Mouse (Mus musculus): ENCODE measurements around the gene Osbp2. TPM values are rescaled to one million over a fixed set of nuclear protein-coding genes. Genes with fewer than 3 reads are reported as not detected.

Osbp2 gene
- polyA plus RNA-seq, 1 experiment from 2014 or later, result 5.9 TPM

DNA sequence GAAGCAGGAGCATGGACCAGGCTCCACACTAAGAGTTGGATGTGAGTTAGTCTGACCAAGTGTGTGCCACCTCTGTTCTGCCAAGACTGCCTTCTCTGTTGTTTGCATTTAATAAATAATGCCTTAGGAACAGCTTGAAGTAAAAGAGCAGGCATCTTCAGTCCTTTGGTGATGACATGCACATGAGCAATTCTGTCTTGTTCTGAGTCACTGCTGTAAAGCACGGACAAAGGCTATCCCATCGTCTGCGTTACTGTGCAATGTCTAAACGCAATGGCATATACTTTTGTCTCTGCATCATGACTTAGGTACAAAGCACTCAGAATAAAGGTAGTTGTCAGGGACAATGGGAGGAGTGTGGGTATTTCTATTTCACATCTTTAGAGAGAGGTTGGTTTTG lies 3.9 kb downstream of the Osbp2 start:
- H3K36me3 ChIP-seq (ENCODE audit: poor library complexity, severe bottlenecking), result no peaks in the 10 kb centered on the region
- H3K27ac ChIP-seq, result no peak overlapping the region
- H3K4me1 ChIP-seq, result peaks cover 11% of the 10 kb centered on the region
- no peak overlapping the region for H3K4me2 ChIP-seq
- no peak overlapping the region for H3K4me3 ChIP-seq
- H3K9ac ChIP-seq, result no peak overlapping the region
- no peak for ATAC-seq
- H3K27me3 ChIP-seq, result peaks cover 8% of the 10 kb centered on the region
- WGBS, result 87% methylated on average over 4 of the region's 4 CpGs
- H3K9me3 ChIP-seq (replicated peaks), result no peaks in the 10 kb centered on the region

DNA sequence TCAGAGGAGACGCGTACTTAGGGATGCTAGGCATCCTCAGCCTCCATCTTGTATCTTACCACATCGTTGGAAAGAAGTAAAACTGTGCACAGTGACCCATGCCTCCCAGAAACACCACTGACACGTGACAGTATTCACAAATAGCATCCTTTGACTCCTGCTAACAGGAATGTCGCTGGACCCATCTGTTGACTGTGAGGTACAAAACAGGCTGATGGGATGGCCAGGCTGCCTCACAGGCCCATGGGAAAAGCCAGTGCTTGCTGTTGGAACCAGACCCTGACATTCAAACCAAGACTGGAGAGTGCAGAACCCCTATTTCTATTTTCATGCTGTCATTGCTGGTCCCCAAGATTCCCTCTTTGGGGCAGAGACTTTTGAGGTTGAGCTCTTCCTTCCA lies 5.8 kb downstream of the Osbp2 start:
- WGBS, result 78% methylated on average over 5 of the region's 5 CpGs
- H3K9ac ChIP-seq, result no peak overlapping the region

DNA sequence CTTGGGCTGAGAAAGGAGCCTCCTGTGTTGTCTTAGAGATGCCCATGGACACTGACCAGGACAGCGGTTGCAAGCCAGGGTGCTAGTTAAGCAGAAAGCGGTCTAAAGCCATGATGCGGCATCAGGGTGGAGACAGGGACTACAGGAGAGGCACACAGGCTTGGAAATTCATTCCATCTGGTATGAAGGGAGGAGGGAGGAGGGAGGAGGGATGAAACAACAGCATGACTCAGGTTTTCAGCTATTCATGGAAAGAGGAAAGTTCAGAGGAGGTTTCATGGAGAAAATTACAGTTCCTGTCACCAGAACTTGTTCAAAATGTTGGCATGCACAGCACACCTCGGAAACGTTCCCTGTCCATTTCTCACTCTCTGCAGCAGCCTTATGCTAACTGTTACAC lies 7.9 kb downstream of the Osbp2 start:
- H3K36me3 ChIP-seq (ENCODE audit: poor library complexity, severe bottlenecking), result no peaks in the 10 kb centered on the region
- ATAC-seq, result no peak
- H3K27ac ChIP-seq, result no peak overlapping the region
- H3K27me3 ChIP-seq, result no peaks in the 10 kb centered on the region
- WGBS, result 93% methylated on average over 5 of the region's 5 CpGs
- no peak overlapping the region for H3K4me3 ChIP-seq
- H3K9me3 ChIP-seq (replicated peaks), result no peaks in the 10 kb centered on the region
- 0 out of 2 replicates have a peak, but pooled peaks cover 4% of the 10 kb centered on the region for H3K4me1 ChIP-seq
- H3K4me2 ChIP-seq, result no peak overlapping the region
- H3K9ac ChIP-seq, result no peak overlapping the region

More for the DNA sequence above, 5.8 kb downstream of the Osbp2 start:
- ATAC-seq, result no peak
- peaks cover 4% of the 10 kb centered on the region for H3K27me3 ChIP-seq
- no peak overlapping the region for H3K4me2 ChIP-seq
- 0 out of 2 replicates have a peak, but pooled peaks cover 4% of the 10 kb centered on the region for H3K4me1 ChIP-seq
- no peak overlapping the region for H3K27ac ChIP-seq
- no peaks in the 10 kb centered on the region for H3K9me3 ChIP-seq (replicated peaks)
- H3K4me3 ChIP-seq, result no peak overlapping the region
- H3K36me3 ChIP-seq (ENCODE audit: poor library complexity, severe bottlenecking), result no peaks in the 10 kb centered on the region

DNA sequence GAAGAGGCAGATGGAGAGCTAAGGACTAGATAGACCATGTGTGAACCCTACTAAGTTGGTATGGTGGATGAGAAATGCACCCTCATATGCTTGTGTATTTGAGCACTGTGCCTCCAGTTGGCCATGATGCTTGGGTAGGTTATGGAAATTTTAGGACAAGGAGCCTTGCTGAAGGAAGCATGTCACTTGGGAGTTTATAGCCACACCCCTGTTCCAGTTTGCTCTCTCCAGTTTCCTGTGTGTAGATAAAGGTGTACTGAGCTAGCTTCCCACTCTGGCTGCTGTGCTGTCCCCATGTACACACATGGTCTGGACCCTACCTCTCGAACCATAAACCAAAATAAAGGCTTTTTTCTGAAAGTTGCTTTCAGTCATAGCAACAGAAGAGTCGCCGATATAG lies 9.5 kb downstream of the Osbp2 start:
- ATAC-seq, result peak; percentile 22; the same call in 1 of the 2 replicates
- H3K27ac ChIP-seq, result peak overlapping the region; percentile 82; the same call in 1 of the 2 replicates
- 84% methylated on average over 3 of the region's 3 CpGs for WGBS
- H3K36me3 ChIP-seq (ENCODE audit: poor library complexity, severe bottlenecking), result no peaks in the 10 kb centered on the region
- H3K4me1 ChIP-seq, result 0 out of 2 replicates have a peak, but pooled peaks cover 4% of the 10 kb centered on the region
- no peak overlapping the region for H3K9ac ChIP-seq
- no peaks in the 10 kb centered on the region for H3K9me3 ChIP-seq (replicated peaks)
- no peaks in the 10 kb centered on the region for H3K27me3 ChIP-seq
- H3K4me2 ChIP-seq, result no peak overlapping the region
- no peak overlapping the region for H3K4me3 ChIP-seq

DNA sequence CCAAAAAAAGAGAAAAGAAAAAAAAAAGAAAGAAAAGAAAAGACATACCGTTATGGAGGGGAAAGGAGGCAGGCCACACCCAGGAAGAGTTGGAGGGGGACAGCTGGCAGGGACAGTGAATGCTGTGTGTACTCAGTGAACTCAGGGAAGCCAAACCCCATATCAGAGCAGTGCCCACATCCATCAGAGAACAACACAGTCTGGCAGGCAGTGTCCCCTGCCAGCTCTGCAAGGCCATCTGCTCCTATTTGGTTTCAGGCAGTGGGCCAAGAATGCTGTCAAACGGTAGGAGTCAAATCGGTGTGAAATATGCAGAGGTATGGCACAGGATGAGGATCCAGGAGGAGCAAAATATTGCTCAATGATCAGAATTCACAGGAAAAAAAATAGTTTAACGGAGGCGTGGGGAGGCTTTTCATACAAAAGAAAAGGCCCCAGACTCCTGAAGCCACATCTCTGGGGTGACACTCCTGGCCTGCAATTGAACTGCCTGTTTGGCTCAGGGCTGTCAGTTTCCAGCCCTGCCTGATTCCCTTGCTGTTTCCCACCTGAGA lies 10.1 kb downstream of the Osbp2 start:
- 67% methylated on average over 5 of the region's 5 CpGs for WGBS
- no peak overlapping the region for H3K4me3 ChIP-seq
- peak overlapping the region; percentile 82 for H3K27ac ChIP-seq
- no peaks in the 10 kb centered on the region for H3K9me3 ChIP-seq (replicated peaks)
- ATAC-seq, result peak; percentile 98
- no peak overlapping the region for H3K4me2 ChIP-seq
- H3K27me3 ChIP-seq, result no peaks in the 10 kb centered on the region
- H3K9ac ChIP-seq, result no peak overlapping the region
- 0 out of 2 replicates have a peak, but pooled peaks cover 4% of the 10 kb centered on the region for H3K4me1 ChIP-seq
- H3K36me3 ChIP-seq (ENCODE audit: poor library complexity, severe bottlenecking), result no peaks in the 10 kb centered on the region

DNA sequence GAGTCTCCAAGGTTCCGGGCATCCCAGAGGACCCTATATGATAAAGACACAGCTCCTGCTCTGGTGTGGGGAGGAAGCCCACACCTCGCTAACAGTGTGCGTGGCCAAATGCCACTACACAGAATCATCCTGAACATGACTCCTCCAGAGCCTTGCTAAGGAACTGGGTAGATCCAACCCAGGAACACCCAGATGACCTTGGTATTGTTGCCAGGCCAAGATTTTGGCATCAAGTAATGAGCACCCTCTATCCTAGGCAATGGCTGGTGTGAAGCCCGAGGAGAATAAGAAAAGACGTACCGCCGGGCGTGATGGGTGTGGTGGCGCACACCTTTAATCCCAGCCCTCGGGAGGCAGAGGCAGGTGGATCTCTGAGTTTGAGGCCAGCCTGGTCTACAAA lies 10.7 kb downstream of the Osbp2 start:
- Histone ChIP-seq H3K27me3 (no peaks in the 10 kb centered on the region), H3K27ac (peak overlapping the region; percentile 41), H3K4me3 (no peak overlapping the region), H3K9ac (no peak overlapping the region), H3K9me3 (replicated peaks) (no peaks in the 10 kb centered on the region), H3K4me2 (no peak overlapping the region), H3K4me1 (0 out of 2 replicates have a peak, but pooled peaks cover 4% of the 10 kb centered on the region), H3K36me3 (ENCODE audit: poor library complexity, severe bottlenecking) (no peaks in the 10 kb centered on the region)
- ATAC-seq, result no peak
- WGBS, result 91% methylated on average over 10 of the region's 10 CpGs

DNA sequence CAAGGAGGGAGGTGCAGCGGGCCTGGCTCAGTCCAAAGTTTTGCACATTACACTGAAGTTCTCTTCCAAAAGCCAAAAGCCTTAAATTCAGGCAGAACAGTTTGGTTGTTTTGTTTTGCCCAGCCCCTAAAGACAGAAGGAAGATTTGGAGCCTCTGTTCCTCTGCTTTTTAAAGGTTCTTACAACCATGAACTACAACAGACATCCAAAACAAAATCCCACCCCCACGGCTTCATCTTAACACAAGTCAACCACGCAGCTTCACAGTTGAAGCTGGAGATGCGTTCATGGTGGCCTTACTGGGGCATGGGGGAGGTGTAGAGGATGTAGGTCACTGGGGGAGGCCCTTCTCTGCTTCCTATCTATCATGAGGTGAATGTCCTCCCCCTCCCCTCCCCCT lies 11.8 kb downstream of the Osbp2 start:
- no peak for ATAC-seq
- Histone ChIP-seq H3K36me3 (ENCODE audit: poor library complexity, severe bottlenecking) (no peaks in the 10 kb centered on the region), H3K9ac (no peak overlapping the region), H3K4me2 (no peak overlapping the region), H3K4me3 (no peak overlapping the region), H3K27me3 (no peaks in the 10 kb centered on the region), H3K4me1 (0 out of 2 replicates have a peak, but pooled peaks cover 4% of the 10 kb centered on the region), H3K9me3 (replicated peaks) (no peaks in the 10 kb centered on the region), H3K27ac (no peak overlapping the region)
- WGBS, result 89% methylated on average over 4 of the region's 4 CpGs

DNA sequence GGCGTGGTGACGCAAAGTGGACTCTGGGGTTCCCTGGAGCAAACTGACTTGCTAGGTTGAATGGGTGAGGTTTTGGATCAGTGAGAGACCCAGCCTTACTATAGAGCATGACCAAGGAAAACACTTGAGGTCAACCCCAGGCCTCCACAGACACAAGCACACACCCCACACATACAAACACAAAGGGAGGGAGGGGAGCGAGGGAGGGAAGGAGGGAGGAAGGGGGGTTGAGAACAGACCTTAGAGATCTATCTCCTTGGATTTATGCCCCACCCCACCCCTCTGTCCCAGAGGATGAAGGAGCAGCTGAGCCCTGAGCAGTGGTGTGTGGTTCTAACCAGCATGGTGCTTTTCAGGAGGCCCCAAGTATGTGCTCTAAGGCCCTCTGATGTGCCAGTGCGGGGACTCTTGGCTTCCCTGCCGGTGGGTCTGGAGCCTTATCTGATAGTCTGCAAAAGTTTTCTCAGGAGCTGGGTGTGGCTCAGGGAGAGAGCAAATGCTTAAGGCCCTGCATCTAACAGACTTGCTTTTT lies 12.9 kb downstream of the Osbp2 start:
- H3K4me2 ChIP-seq, result no peak overlapping the region
- H3K4me1 ChIP-seq, result 0 out of 2 replicates have a peak, but pooled peaks cover 4% of the 10 kb centered on the region
- no peak overlapping the region for H3K27ac ChIP-seq
- ATAC-seq, result no peak
- no peak overlapping the region for H3K4me3 ChIP-seq
- no peaks in the 10 kb centered on the region for H3K9me3 ChIP-seq (replicated peaks)
- H3K27me3 ChIP-seq, result no peaks in the 10 kb centered on the region
- H3K9ac ChIP-seq, result no peak overlapping the region
- H3K36me3 ChIP-seq (ENCODE audit: poor library complexity, severe bottlenecking), result no peaks in the 10 kb centered on the region
- WGBS, result 76% methylated on average over 5 of the region's 5 CpGs

DNA sequence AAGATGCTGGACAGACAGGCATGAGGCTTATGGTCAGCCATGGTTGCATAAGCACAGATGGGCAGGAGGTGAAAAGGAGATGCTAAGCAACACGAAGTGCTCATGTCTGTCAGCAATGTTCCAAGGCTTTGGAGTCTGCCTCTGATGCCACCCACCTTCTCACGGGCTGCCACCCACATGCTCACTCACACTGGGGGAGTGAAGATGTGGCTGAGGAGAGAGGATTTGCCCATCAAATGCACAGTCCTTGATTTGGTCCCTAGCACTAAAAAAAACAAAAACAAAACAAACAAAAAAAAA lies 13.4 kb downstream of the Osbp2 start:
- Histone ChIP-seq H3K4me3 (no peak overlapping the region), H3K4me1 (0 out of 2 replicates have a peak, but pooled peaks cover 4% of the 10 kb centered on the region), H3K9me3 (replicated peaks) (no peaks in the 10 kb centered on the region), H3K36me3 (ENCODE audit: poor library complexity, severe bottlenecking) (no peaks in the 10 kb centered on the region), H3K9ac (no peak overlapping the region), H3K4me2 (no peak overlapping the region), H3K27ac (no peak overlapping the region), H3K27me3 (no peaks in the 10 kb centered on the region)
- ATAC-seq, result no peak
- WGBS, result 87% methylated on average over 2 of the region's 2 CpGs

DNA sequence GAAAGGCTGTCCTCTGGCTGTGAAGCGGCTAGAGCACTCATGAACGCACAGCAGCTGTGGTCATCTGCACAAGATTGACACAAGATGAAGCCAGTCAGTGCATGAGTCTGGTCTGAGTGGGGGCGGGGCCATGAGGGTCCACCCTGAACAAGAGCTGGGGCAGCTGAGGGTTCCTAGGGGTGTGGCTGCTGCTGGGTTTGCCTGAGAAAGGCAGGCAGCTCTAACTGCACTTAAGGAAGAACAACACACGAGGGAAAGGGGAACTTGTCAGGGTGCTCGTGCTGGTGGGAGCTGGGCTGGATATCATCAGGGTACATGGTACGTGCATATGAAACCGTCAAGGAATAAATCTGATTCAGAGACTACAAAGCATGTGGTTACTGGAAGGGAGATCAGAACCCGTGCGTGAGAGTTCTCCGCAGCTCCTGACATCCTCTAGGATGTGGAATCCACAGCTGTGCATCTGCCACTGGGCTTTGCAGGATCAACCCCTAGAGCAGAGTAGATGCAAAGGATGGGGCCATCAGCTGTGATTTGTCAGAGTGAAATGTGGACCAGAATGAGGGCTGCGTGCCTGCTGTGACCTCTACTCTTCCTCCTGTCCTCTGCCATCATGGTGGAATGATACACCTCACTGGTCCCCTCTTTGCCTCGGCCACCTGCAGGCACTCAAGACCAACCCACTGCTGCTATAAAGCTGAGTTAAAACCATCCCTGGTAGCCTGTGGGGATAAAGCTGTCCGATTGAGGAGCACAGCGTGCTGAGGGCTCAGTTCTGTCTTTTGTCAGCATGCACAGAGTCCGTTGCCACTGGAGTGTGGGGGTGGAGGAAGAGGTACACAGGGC lies 14.0 kb downstream of the Osbp2 start:
- Histone ChIP-seq H3K4me2 (no peak overlapping the region), H3K4me1 (0 out of 2 replicates have a peak, but pooled peaks cover 4% of the 10 kb centered on the region), H3K9me3 (replicated peaks) (no peaks in the 10 kb centered on the region), H3K36me3 (ENCODE audit: poor library complexity, severe bottlenecking) (no peaks in the 10 kb centered on the region), H3K4me3 (no peak overlapping the region), H3K27me3 (no peaks in the 10 kb centered on the region), H3K27ac (no peak overlapping the region), H3K9ac (no peak overlapping the region)
- WGBS, result 76% methylated on average over 15 of the region's 15 CpGs
- no peak for ATAC-seq

DNA sequence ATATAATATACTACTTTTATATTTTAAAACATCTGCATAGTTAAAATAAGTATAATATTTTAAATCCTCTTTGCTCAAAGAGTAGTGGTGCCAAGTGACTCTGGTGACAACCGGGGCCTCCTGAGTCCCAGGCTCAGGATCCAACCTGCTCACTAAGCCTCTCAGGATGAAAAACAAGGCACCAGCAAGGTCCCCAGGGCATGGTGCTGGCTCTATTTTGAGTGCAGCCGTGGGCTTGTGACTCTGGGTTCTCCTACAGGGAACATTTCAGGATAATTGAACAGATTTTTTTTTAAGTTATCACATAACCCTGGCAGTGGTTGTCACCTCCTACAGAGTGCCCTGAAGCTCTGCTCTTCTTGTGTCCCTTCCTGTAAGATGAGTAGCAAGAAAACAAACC lies 17.4 kb downstream of the Osbp2 start:
- no peak overlapping the region for H3K4me3 ChIP-seq
- H3K36me3 ChIP-seq (ENCODE audit: poor library complexity, severe bottlenecking), result no peaks in the 10 kb centered on the region
- no peak overlapping the region for H3K9ac ChIP-seq
- H3K9me3 ChIP-seq (replicated peaks), result no peaks in the 10 kb centered on the region
- H3K27me3 ChIP-seq, result no peaks in the 10 kb centered on the region
- no peak overlapping the region for H3K4me2 ChIP-seq
- ATAC-seq, result no peak
- H3K27ac ChIP-seq, result no peak overlapping the region
- no peaks in the 10 kb centered on the region for H3K4me1 ChIP-seq
- 71% methylated on average over 2 of the region's 2 CpGs for WGBS

DNA sequence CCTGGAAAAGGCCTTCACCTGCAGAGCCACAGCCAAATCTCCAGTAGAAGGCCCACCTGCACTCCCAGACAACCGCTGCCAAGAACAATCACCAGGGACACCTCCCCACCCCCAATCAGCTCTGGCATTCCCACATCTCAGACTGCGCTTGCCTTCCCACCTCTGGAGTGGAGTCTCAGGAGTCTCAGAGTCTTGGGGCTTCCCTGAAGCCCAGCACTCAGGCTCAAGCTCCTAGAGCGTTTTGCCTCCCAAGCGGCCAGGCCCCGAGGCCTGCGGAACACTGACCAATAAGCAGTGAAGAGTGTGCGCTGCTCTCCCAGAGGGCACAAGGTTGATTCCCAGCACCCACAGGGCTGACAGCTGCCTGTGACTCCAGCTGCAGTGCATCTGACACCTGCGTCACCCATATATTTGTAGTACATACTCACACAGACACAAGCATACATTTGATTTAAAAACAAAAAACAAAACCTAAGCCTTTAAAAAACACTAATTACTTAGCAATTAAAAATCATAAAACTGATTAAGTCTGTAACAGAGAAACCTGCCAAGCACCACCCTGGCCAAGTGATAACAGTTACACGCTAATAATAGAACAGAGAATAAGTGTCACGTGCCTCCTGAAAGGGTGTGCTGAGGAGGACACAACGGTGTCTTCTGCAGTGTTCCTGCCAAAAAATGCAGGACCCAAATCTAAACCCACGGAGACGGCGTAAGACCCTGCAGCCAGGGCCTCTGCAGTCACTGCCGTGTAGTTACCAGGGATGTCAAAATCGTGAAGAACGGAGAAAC lies 19.6 kb downstream of the Osbp2 start:
- Histone ChIP-seq H3K4me1 (no peaks in the 10 kb centered on the region), H3K4me3 (no peak overlapping the region), H3K36me3 (ENCODE audit: poor library complexity, severe bottlenecking) (no peaks in the 10 kb centered on the region), H3K4me2 (no peak overlapping the region), H3K9ac (no peak overlapping the region), H3K27me3 (no peaks in the 10 kb centered on the region), H3K27ac (no peak overlapping the region), H3K9me3 (replicated peaks) (no peaks in the 10 kb centered on the region)
- ATAC-seq, result no peak
- 79% methylated on average over 17 of the region's 17 CpGs for WGBS
